Mouse (Mus musculus): Measurements from ENCODE around the gene Slc25a12.

- TF ChIP-seq POLR2A (IDR thresholded peaks at IDR 0.05; ENCODE audit: insufficient read length, low read depth): no peak
- TF ChIP-seq USF1 (IDR thresholded peaks at IDR 0.05; ENCODE audit: low read depth): no peak
- TF ChIP-seq MYOD1 (IDR thresholded peaks at IDR 0.05; ENCODE audit: control insufficient read depth in 1 of 3, insufficient read length in 2 of 3, low read depth in 2 of 3): no peak
- TF ChIP-seq TCF12 (IDR thresholded peaks at IDR 0.05; ENCODE audit: insufficient read depth, poor library complexity, severe bottlenecking): no peak
- TF ChIP-seq MAX (IDR thresholded peaks at IDR 0.05; ENCODE audit: low read depth): no peak
- no peak for TF ChIP-seq CEBPB (IDR thresholded peaks at IDR 0.05; ENCODE audit: insufficient read depth, poor library complexity, severe bottlenecking)
- TF ChIP-seq E2F4 (IDR thresholded peaks at IDR 0.05; ENCODE audit: insufficient read depth): no peak
These were observed 103.0 kb downstream of the Slc25a12 start for GRCm38 (mm10) chr2:71264585-71264984.
